Mouse (Mus musculus): ENCODE measurements around the gene Gm20388.

Gm20388 gene

DNA sequence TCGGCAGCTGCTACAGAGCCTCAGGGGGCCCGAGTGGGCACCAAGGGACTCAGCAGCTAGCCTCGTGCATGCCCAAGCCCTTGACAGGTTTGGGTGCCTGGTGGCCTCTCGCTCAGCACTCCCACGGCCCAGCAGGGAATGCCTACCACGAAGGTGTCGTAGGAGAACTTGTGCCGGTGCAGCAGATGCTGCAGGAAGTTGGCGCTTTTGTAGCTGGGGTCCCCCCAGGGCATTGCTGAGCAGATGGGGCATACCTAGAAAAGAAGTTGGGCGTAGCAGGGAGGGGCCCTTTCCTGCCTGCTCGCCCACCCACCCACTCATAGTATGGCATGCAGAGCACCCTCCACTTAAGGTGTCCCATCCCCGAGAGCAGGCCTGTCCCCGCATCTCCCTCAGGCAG is 2557.2 kb downstream of the Gm20388 start:
- DNase-seq (ENCODE audit: low spot score in 2 of 2), result no peak

DNA sequence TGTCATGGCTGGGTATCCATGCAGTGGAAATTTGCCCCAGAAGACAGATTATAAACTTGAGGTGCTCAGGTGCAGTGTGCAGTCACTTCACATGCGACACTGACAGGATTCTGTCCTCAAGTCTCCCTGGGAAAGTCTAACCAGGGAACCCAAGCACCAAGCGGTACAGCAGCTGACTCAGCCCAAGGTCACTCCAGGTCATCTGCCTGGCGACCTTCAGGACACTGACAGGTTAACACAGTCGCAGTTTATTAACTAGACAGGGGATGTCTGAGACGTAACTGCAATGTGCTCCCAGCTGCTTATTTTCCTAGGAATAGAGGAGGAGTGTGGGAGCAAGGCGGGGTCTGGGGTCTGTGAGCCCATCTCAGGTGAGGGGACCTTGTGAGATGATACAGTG is 2558.8 kb downstream of the Gm20388 start:
- DNase-seq (ENCODE audit: low spot score in 2 of 2), result no peak

DNA sequence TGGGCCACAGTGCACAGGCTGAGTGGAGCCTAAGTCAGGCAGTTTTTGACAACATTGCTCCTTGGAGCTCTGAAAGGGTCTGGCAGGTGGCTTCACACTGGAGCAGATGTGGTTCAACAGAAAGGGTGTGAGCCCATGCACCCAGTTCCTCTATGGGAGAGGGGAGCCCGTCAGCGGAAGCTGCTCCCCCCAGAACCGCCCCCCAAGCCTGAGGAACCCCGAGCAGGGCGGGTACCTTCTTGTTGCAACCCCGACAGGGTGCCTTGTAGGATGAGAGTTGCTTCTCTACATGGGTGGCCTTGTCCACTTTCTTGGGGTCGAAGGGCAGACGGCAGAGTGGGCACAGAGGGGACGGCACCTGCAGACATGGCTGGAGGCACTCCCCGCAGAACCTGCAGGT is 2559.3 kb downstream of the Gm20388 start:
- no peak for DNase-seq (ENCODE audit: low spot score in 2 of 2)

DNA sequence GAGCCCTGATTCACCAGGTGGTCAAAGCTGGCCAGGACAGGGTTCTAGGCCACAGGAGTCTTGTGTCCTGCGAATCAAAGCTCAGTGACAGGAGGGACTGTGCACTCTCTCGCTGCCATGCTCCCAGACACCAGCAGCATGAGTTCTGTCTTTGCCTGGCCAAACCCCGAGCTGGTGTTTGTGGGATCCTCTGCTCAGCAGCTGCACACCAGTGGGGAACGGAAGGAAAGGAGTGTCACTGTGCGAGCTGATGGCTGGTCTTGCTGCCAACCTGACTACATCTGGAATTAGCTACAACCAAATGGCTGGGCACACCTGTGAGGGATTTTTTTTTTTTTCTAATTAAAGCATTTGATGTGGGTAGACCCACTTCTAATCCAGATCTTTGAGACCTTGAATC is 2560.1 kb downstream of the Gm20388 start:
- DNase-seq (ENCODE audit: low spot score in 2 of 2), result no peak

DNA sequence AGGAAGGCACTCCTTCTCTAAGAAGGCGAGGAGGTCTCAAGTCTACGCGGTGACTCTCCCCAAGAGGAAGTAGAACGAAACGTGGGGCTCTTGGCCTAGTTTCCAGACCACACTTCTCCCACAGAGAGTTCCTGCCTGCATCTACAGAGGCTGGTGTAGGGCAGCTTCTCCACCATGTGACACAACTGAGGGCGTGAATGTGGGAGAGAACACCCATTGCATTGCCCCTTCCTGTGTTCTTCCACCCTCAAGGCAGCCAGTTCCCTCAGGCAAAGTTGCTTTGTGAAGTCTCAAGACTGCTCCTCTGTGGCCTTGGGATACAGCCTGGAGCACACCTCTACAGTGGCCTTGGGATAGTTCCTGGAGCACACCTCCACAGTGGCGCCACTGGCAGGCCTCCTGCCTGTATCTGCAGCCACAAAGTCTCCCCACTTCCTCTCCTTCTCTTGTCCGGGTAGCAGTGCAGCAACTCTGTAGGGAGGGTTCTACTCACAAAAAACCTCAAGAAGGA is 2563.3 kb downstream of the Gm20388 start:
- DNase-seq (ENCODE audit: low spot score in 2 of 2), result no peak

DNA sequence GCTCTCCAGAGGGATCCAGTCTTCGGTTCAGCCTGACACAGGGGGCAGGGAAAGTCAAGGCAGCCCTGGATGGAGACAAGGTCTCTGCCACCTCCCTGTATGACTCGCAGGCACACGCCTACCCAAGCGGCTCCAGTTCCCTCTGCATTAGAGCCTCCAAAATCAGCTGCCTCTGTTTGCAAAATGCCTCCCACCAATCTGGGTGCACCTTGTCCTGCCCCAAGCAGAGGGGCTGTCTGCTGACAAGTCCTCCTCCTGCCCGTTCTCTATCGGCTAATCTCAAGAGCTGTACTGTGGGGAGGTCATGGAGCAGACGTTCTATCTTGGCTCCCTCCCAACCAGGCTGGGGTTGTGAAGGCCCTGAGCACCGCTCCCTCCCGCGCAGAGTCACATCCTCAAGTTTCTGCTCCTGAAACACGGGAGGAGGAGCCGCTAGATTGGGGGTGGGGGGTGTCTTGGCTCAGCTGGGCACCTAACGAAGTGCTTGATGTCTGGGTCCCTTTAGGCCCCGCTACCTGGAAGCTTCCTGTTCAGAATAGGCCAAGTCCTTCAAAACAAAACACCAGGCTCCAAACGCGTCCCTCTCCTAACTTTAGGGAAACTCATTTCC is 2564.4 kb downstream of the Gm20388 start:
- no peak for DNase-seq (ENCODE audit: low spot score in 2 of 2)

DNA sequence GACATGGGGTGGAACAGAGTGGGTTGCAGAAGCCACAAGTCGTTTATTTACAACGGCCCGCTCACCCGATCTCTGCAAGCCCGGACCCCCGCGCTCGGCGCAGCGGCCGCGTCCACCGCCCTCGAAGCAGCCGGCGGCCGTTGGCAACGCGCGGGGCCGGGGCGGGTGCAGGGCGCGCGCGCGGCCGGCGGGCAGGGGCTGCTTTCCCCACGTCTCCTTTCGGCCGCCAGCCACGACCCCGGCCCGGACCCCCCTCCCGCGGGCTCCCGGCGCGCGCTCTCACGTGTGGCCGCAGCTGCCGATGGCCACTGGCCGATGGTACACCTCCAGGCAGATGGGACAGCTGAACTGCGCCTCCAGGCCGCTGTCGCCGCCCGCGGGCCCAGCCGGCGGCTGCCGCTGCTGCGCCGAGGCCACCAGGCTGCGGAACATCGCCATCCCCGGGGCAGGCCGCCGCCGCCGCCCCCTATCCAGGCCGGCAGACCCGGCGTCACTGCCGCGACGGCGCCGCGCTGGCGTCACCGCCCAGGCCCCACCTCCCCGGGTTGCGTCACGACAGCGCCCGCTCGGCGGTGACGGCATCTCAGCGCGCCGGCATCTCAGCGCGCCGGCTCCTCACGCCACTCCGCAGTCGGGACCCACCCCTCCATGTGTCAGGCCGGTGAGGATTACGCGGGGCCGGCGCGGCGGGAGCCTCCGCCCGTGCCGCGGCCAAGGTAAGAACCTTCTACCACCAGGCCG is 2565.1 kb downstream of the Gm20388 start, which contains the start of the genes Rnf166 and Ctu2:
Gene Rnf166 (minus strand): TSS at position 485 of the 741 bp plus-strand sequence.
Gene Ctu2 (plus strand): TSS at position 564 of the 741 bp plus-strand sequence.
- peak; percentile 76 to 89 for DNase-seq (ENCODE audit: low spot score in 2 of 2)

DNA sequence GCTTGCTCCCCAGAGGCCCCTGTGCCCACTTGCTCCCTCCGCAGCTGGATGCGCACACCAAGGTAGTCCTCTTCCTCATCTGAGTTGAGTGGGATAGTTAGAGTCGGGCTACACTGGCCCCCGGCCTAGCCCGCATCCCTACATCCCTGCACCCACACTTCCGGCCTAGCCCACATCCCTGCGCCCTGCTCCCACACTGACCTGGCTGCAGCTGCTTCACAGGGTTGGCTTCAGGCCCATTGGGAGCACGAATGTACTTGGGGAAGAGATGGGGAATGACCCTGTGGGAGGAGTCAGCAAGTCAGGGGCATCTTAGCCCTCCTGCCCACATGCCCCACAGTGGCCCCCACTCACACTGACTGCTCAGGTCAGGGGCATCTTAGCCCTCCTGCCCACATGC is 2571.8 kb downstream of the Gm20388 start:
- DNase-seq (ENCODE audit: low spot score in 2 of 2), result no peak

DNA sequence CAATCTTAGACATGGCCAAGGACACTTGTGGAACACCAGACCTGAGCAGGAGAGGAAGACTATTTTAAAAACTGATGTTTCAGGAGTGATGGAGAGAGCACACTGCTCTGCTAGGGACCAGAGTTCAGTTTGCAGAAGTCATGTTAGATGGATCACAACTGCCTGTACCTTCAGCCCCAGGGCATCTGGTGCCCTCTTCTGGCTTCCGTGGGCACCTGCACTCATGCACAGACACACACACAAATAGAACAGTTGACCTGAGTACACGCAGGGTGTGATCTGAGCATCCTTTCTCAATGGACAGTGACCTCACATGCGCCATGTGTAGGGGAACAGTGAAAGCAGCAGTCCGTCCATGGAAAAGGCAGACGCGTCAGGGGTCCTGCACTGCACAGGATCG is 2573.2 kb downstream of the Gm20388 start:
- DNase-seq (ENCODE audit: low spot score in 2 of 2), result no peak

DNA sequence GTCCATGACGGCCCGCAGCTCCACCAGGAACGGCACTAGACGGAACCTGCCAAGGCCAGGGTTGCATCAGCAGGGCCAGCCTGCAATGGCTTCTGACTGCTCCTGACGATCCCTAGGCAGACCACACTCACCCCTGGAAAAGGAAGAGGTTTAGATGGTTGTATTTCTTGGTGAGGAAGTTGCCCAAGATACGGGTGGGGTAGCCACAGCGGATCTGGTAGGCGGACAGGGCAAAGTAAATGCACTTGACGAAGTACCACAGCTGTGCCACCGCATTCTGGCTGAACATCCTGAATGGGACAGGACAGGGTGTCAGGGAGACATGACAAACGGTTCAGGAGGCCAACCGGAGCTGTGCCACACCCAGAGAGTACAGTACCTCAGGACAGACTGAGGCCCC is 2574.2 kb downstream of the Gm20388 start:
- DNase-seq (ENCODE audit: low spot score in 2 of 2), result no peak

DNA sequence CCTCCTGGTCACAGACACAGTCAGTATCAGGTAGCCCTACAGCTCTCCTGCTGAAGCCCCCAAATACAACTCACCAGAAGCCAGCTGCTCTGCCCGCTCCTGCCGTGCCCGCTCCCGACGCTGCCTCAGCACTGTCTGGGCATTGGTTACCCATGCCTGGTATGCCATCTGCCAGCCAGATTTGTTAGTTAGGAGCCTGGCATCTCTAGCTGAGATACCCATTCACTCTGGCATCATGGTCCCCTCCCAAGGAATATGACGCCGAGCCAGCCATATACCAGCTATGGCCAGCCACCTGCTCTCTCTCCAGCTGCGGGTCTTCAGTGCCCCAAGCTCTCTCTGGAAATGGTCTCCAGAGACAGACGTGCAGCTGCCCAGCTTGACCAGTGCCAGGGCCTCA is 2577.7 kb downstream of the Gm20388 start:
- no peak for DNase-seq (ENCODE audit: low spot score in 2 of 2)

DNA sequence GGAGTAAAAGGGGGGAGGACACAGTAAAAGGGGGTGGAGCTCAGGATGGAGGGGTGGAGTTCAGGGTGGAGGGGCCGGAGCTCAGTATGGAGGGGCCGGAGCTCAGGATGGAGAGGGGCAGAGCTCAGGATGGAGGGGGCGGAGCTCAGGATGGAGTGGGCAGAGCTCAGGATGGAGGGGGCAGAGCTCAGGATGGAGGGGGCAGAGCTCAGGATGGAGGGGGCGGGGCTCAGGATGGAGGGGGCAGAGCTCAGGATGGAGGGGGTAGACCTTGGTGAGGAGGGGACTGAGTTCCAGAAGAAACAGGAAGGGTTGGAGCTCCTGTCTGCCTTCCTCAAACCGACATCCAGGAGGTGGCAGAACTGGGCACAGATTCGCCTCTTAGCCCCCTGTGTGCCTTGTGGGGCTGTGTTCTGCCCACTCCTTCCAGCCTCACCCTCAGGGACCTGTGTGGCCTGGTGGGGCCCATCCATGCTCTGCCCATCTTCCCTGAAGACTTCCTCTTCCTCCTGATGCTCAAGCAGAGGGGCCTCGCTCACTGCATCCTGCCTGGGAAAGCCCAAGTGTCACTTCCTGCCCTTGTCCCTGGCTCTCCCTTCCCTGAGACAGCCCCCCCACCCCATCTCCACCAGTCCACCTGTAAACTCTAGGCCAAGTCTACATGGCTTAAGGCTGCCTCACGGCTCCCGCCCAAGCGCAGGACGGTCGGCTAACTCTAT is 2586.5 kb downstream of the Gm20388 start:
- no peak for DNase-seq (ENCODE audit: low spot score in 2 of 2)

DNA sequence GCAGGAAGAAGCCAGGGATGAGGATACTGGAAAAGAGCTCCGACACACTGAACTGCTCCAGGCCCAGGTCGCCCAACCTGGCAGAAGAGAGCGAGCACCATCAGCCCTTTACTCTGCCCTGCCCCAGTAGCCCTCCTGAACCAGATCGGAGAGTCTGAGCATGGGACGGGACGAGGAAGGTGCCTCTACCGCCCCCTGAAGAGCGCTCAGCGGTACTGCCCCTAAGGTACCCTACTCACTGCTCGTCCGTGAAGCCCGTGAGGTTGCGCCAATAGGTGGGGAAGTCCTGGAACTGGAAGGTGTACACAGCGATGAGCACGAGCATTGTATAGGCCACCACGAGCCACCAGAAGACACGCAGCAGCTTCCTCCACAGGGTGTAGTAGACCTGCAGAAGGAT is 2587.3 kb downstream of the Gm20388 start:
- DNase-seq (ENCODE audit: low spot score in 2 of 2), result no peak

DNA sequence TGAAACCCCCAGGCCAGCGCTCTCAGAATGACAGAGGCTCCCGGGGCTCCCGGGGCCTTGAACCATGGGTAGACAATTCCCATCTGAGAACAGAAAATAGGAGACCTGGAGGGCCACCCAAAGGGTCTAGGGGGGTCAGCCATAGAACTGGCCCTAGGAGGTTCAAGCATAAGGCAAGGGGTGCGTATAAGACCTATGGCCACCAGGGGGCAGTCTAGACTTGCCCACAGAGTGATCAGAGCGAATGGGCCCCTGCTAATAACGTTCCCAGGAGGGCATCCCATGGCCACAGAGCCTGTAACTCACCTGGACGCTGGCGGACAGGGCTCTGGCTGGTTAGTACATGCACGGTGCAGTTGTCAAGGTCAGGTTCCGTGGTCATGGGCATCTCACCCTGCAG is 2590.2 kb downstream of the Gm20388 start:
- peak; percentile 46 to 64 for DNase-seq (ENCODE audit: low spot score in 2 of 2)

DNA sequence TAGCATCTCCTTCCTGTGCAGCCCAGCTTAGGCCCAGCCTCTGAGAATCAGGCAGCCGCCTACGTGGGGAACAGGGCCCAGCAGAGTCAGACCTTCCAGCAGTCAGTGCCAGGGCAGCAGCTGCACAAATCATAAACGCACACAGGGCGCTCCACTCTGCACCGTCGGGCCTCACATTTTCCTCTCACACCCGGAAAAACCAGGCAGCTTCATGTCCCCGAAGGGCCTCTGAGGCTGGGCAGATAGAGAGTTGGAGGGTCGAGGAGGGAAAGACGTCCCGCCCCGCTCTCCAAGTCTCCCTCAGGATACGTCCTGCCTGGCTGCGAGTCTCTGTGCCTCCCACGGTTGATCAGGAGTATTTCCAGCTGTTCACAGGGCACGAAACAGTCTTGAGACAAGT is 2600.9 kb downstream of the Gm20388 start:
- no peak for DNase-seq (ENCODE audit: low spot score in 2 of 2)

DNA sequence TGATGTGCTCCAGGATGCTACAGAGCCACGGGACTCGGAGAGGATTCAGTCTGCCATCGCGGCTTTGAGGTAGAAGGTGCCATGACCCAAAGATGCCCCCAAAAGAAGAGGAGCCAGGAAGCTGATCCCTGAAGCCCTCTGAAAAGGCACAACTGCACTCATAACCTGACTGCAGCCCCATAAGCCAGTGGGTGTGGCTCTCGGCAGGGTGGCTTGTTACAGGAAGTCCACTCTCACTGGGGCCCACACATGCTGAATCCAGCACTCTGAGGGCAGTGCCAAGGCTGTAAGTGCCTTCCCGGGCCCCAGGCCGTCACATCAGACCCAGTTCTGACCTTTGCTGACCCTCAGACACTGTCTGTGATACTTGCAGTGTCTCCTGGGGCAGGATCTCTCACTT is 2601.8 kb downstream of the Gm20388 start:
- DNase-seq (ENCODE audit: low spot score in 2 of 2), result no peak

DNA sequence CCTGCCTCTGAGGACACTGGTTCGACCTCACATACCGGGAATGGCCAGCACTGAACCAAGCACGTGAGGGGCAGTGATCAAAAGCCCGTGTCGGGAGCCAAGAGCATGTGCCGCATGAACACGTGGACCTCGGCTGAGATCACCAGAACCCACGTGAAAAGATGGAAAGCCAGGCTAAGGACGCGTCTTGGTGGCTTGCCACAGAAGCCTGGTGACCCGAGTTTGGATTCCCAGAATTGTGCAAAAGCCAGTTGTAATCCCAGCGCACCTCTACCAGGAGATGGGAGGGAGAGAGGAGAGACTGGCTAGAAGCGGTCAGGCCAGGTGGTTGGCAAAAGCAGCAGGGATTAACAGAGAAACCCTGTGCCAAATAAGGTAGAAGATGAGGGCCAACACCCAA is 2605.1 kb downstream of the Gm20388 start:
- DNase-seq (ENCODE audit: low spot score in 2 of 2), result no peak

DNA sequence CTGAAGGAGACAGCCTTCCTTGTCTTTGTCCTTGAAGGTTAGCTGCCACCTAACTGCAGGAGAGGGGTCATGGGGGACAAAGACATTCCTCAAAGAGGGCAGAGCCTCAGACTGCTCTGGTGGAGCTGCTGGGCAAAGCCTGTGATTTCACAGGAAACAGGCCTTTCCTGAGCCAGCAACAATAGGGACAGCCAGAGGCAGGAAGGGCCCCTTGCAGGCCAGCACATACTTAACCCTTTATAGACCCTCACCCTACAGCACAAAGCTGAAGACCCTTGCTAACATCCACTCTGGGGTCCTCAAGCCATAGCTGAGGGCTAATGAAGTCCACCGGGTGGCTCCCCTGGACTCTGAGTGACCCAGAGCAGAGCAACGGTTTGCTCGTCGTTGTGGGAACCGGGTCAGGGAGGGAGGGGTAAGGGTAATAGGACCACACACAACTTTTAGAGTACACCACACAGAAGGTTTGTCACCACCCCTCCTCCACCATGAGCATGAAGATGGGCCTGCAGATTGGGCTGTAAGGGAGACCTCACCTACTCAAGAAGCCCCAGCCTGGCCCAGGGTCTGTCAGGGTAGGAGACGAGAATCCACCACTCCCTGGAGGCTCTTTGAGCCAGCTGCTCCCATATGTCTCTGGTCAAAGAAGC is 2607.0 kb downstream of the Gm20388 start:
- DNase-seq (ENCODE audit: low spot score in 2 of 2), result no peak

DNA sequence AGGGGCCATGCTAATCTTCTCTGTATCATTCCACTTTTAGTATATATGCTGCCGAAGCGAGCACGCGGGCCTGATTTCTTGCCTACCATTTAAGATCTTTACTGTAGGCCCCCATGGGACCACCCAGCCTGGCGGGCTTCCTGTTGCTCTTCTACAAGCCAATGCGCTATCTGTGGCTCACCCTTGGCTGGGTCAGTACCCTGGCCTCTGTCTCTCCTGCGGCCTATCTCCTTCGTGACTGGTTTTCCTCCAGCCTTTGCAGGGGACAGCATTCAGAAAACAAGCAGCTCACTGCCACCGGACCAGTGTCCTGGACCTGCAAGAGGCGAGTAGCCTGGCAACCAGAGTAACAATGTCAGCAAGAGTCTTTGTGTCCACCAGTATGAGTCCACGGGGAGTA is 2610.0 kb downstream of the Gm20388 start:
- DNase-seq (ENCODE audit: low spot score in 2 of 2), result no peak

DNA sequence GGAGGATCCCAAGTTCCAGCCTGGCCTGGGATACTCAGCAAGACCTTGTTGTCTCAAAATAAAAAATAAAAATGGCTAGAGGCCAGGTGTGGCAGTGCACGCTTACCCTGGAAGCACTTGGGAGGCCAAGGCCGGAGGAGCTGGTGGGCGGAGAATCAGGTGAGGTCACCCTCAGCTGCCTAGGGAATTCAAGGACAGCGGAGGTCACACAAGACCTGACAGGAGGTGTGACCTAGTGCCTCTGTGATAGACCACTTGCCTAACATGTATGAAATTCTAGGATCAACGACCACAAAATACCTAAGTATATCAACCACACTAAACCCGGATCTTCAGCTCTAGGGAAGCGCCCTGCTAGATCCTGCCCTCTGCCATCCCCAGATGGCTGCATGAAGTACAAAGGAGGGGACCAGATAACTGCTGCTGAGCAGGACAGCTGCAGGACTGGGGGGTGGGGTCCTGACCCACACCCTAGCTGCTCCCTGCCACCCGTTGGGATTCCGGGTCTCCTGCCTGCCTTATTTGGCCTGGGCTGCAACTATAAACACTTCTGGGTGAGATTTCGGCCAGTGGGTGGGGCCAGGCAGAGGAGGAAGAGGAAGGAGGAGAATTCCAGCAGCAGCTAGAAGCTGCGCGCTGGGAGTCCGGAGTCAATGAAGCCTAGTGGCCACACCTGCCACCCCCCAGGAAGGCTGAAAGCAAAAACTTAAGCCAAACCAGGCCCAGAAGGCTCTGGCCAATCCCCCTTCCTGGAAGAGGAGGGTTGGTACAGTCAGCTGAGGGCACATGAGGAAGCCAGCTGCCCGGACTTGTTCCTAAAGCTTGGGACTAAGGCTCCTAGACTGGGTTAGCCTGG is 2612.4 kb downstream of the Gm20388 start:
- no peak for DNase-seq (ENCODE audit: low spot score in 2 of 2)

DNA sequence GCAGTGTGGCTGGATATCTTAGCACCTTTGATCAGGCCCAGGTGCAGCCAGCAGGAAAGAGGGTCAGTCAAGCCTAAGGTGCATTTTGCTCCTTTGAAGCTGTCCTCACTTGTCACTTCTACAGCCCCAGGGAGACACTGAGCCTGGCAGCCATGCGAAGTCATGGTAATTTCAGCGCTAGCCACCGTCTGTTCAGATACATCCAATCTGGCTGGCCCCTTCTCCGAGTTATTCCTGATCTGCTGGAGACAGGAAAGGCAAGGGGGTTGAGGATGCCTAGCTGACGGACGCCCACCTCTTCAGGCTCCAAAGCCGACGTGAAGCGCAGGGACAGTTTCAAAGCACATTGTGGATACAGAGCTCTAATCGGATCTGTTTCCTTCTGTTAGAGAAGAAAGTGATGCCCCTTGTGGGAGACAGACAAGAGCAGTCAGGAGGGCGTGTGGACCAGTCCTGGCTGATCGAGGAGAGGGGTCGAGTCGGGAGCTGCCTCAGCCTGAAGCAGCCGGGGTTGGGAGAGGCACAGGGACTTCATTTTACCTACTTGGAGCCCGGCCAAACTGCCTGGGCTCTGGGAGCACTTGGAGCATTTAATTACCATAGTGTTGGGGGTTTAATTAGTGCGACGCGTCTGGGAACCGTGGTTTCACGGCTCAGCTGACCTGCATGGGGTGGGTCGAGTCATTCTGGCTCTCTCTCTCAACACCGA is 2613.2 kb downstream of the Gm20388 start:
- peak; percentile 29 to 54 for DNase-seq (ENCODE audit: low spot score in 2 of 2)
